Mouse (Mus musculus) embryonic fibroblast, embryonic 13.5 days (primary cell): Measurements from ENCODE around the gene Aes.

Experiments
- CTCF ChIP-seq: IDR thresholded peaks from 2 replicates; pipeline ENCODE4 v1.5.1; 2011; ENCODE audit warnings: mild to moderate bottlenecking, control low read depth, low read length, moderate library complexity, borderline replicate concordance; ENCODE audit not compliant: insufficient read depth
- POLR2A ChIP-seq: IDR thresholded peaks from 2 replicates; pipeline ENCODE4 v1.6.1; 2011; ENCODE audit warnings: low read depth, mild to moderate bottlenecking, control low read depth, low read length, moderate library complexity

DNA sequence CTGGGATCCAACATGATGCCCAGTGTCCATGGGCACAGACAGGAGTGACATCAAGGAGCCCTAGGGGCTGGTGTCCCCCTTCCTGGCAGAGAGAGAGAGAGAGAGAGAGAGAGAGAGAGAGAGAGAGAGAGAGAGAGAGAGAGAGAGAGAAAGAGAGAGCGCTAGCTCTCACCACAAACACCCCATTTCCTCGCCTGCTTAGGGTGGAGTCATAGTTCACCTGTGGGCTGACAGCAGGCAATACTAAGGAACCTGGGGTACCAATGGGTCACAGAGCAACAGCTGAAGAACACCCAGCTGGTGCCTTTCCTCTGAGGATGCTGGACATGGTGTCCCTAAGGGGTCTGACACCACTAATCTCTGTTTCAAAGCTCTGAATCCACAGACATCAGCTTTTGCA, 21.9 kb upstream of the Aes start:
- no peak for TF ChIP-seq CTCF
- TF ChIP-seq POLR2A, result no peak
